Mouse (Mus musculus): Measurements from ENCODE around the gene Os9. TPM values are rescaled to one million over a fixed set of nuclear protein-coding genes. Genes with fewer than 3 reads are reported as not detected.

Gene Os9
- total and polyA plus RNA-seq, 2 experiments from 2014 or later, result 114 to 126 TPM

- DNase-seq (ENCODE audit: low spot score), result peak; percentile 52
- no peak for TF ChIP-seq CTCF (IDR thresholded peaks at IDR 0.05)
- H3K4me1 ChIP-seq (ENCODE audit: insufficient read depth, low read length), result peaks cover 13% of the 10 kb centered on the region; the same call in 1 of the 2 replicates
- H3K4me3 ChIP-seq (ENCODE audit: low read depth, low read length), result no peak overlapping the region
- no peak overlapping the region for H3K27ac ChIP-seq (ENCODE audit: low read depth, low read length)
- H3K9ac ChIP-seq (replicated peaks; ENCODE audit: low read length, poor library complexity, severe bottlenecking), result peak overlapping the region; percentile 24; the same call in 1 of the 2 replicates
- no peak overlapping the region for H3K4me2 ChIP-seq (ENCODE audit: low read depth, low read length, poor library complexity, severe bottlenecking)
- H3K36me3 ChIP-seq (ENCODE audit: insufficient read depth, low read length), result peaks cover 48% of the 10 kb centered on the region
- H3K9me3 ChIP-seq (ENCODE audit: low read length), result no peaks in the 10 kb centered on the region
- WGBS, result 21% methylated on average over 57 of the region's 57 CpGs
- H3K27me3 ChIP-seq (ENCODE audit: insufficient read depth, low read length), result 0 out of 2 replicates have a peak, but pooled peaks cover 4% of the 10 kb centered on the region
- ATAC-seq (ENCODE audit: low FRiP score), result no peak
These were observed 30.1 kb downstream of the Os9 start for GRCm38 (mm10) chr10:127090560-127091411.

GRCm38 (mm10) chr10:127085633-127086032 is 35.3 kb downstream of the Os9 start:
- DNase-seq (ENCODE audit: low spot score) (no peak), ATAC-seq (ENCODE audit: low FRiP score) (no peak)
- WGBS, result 71% methylated on average over 6 of the region's 6 CpGs
- Histone ChIP-seq H3K4me3 (ENCODE audit: low read depth, low read length) (no peak overlapping the region), H3K9me3 (ENCODE audit: low read length) (no peaks in the 10 kb centered on the region), H3K27ac (ENCODE audit: low read depth, low read length) (no peak overlapping the region), H3K4me2 (ENCODE audit: low read depth, low read length, poor library complexity, severe bottlenecking) (no peak overlapping the region), H3K27me3 (ENCODE audit: insufficient read depth, low read length) (0 out of 2 replicates have a peak, but pooled peaks cover 4% of the 10 kb centered on the region), H3K36me3 (ENCODE audit: insufficient read depth, low read length) (peaks cover 52% of the 10 kb centered on the region), H3K9ac (replicated peaks; ENCODE audit: low read length, poor library complexity, severe bottlenecking) (no peak overlapping the region), H3K4me1 (ENCODE audit: insufficient read depth, low read length) (peaks cover 15% of the 10 kb centered on the region; the same call in 1 of the 2 replicates)
- peak; percentile 56 for TF ChIP-seq CTCF (IDR thresholded peaks at IDR 0.05)

DNA sequence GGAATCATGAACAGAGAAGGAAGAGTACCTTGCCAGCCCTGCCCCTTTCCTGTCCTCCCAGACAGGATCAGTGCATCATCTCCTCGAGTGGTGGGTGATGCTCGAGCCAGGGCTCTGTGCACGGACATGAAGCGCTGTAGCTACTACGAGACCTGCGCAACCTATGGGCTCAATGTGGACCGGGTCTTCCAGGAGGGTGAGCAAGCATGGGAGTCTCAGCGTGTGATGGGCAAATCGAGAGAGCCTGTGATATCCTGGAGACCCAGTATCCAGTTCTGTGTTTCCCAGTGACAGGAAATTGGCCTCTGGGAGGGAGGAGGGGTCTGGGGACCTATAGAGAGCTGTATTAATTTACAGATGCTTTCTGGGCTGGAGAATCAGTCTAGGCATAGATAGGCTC is 35.9 kb downstream of the Os9 start:
- no peak overlapping the region for H3K4me2 ChIP-seq (ENCODE audit: low read depth, low read length, poor library complexity, severe bottlenecking)
- no peak for TF ChIP-seq CTCF (IDR thresholded peaks at IDR 0.05)
- H3K36me3 ChIP-seq (ENCODE audit: insufficient read depth, low read length), result peaks cover 51% of the 10 kb centered on the region
- H3K9ac ChIP-seq (replicated peaks; ENCODE audit: low read length, poor library complexity, severe bottlenecking), result no peak overlapping the region
- H3K4me1 ChIP-seq (ENCODE audit: insufficient read depth, low read length), result peaks cover 18% of the 10 kb centered on the region; the same call in 1 of the 2 replicates
- 81% methylated on average over 9 of the region's 9 CpGs for WGBS
- 0 out of 2 replicates have a peak, but pooled peaks cover 4% of the 10 kb centered on the region for H3K27me3 ChIP-seq (ENCODE audit: insufficient read depth, low read length)
- DNase-seq (ENCODE audit: low spot score) (no peak), ATAC-seq (ENCODE audit: low FRiP score) (no peak)
- H3K27ac ChIP-seq (ENCODE audit: low read depth, low read length), result no peak overlapping the region
- no peak overlapping the region for H3K4me3 ChIP-seq (ENCODE audit: low read depth, low read length)
- no peaks in the 10 kb centered on the region for H3K9me3 ChIP-seq (ENCODE audit: low read length)

DNA sequence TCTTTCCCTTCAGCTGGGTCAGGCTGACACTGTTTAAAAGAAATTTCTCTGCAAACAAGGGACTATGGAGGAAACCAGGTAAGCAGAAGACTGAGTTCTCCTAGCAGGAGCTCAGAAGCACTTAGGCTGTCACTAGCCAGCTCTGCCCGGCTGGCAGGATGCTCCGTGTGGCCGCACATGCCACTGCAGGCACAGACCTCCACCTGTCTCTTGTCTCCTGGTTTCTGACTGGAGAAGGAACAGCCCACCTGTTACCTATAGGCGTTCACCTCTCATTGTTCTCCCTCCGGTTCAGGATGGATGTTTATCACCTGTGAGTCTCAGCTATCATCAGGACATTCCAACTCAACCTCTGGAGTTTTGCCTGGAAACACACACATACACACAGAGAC is 37.0 kb downstream of the Os9 start:
- ATAC-seq (ENCODE audit: low FRiP score), result no peak
- no peak for DNase-seq (ENCODE audit: low spot score)
- TF ChIP-seq CTCF (IDR thresholded peaks at IDR 0.05), result peak; percentile 26

DNA sequence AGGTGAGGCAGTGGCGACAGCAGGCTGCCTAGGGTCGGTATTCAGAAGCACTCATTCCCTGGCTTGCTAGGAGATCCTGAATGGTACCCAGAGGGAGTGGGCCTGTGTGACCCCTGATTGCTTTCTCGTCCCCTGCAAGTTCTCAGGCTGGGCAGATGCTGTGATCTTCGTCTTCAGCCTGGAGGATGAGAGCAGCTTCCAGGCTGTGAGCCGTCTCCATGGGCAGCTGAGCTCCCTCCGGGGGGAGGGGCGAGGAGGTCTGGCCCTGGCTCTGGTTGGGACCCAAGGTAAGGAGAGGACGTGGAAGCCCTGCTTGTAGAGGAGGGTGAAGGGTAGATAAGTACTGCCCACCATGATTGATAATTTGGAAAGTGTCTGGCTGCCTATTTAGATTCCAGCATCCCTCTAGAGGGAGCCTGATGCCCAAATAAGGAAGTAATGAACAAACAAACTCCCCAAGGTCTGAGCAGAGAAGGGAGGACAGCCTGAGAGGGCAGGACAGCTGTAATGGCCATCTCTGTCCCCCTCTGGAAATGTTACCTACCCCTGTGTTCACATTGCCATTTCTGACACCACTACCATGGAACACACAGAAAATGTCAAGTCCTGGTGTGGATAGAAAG is 37.5 kb downstream of the Os9 start:
- Histone ChIP-seq H3K27me3 (ENCODE audit: insufficient read depth, low read length) (0 out of 2 replicates have a peak, but pooled peaks cover 4% of the 10 kb centered on the region), H3K4me1 (ENCODE audit: insufficient read depth, low read length) (peaks cover 18% of the 10 kb centered on the region; the same call in 1 of the 2 replicates), H3K4me3 (ENCODE audit: low read depth, low read length) (no peak overlapping the region), H3K9me3 (ENCODE audit: low read length) (no peaks in the 10 kb centered on the region), H3K27ac (ENCODE audit: low read depth, low read length) (no peak overlapping the region), H3K4me2 (ENCODE audit: low read depth, low read length, poor library complexity, severe bottlenecking) (no peak overlapping the region), H3K36me3 (ENCODE audit: insufficient read depth, low read length) (peaks cover 41% of the 10 kb centered on the region), H3K9ac (replicated peaks; ENCODE audit: low read length, poor library complexity, severe bottlenecking) (no peak overlapping the region)
- WGBS, result 30% methylated on average over 8 of the region's 8 CpGs
- DNase-seq (ENCODE audit: low spot score) (no peak), ATAC-seq (ENCODE audit: low FRiP score) (no peak)
- TF ChIP-seq CTCF (IDR thresholded peaks at IDR 0.05), result 0 out of 2 replicates have a peak, but pooled peaks have one; percentile 2

More for the DNA sequence above, 37.0 kb downstream of the Os9 start:
- H3K9ac ChIP-seq (replicated peaks; ENCODE audit: low read length, poor library complexity, severe bottlenecking), result no peak overlapping the region
- no peak overlapping the region for H3K4me2 ChIP-seq (ENCODE audit: low read depth, low read length, poor library complexity, severe bottlenecking)
- peaks cover 18% of the 10 kb centered on the region; the same call in 1 of the 2 replicates for H3K4me1 ChIP-seq (ENCODE audit: insufficient read depth, low read length)
- H3K27me3 ChIP-seq (ENCODE audit: insufficient read depth, low read length), result 0 out of 2 replicates have a peak, but pooled peaks cover 4% of the 10 kb centered on the region
- H3K27ac ChIP-seq (ENCODE audit: low read depth, low read length), result no peak overlapping the region
- 55% methylated on average over 5 of the region's 5 CpGs for WGBS
- peaks cover 44% of the 10 kb centered on the region for H3K36me3 ChIP-seq (ENCODE audit: insufficient read depth, low read length)
- no peak overlapping the region for H3K4me3 ChIP-seq (ENCODE audit: low read depth, low read length)
- no peaks in the 10 kb centered on the region for H3K9me3 ChIP-seq (ENCODE audit: low read length)
